Mouse (Mus musculus): ENCODE measurements around the gene Mgp.

GRCm38 (mm10) chr6:136921601-136922000 is 46.0 kb upstream of the Mgp start:
- TF ChIP-seq EP300 (IDR thresholded peaks at IDR 0.05) (no peak), CTCF (IDR thresholded peaks at IDR 0.05) (no peak)
